Mouse (Mus musculus): Measurements from ENCODE around the gene Reg2. TPM values are rescaled to one million over a fixed set of nuclear protein-coding genes. Genes with fewer than 3 reads are reported as not detected.
"Not testable (repeated sequence)": the region's sequence is repeated elsewhere in the genome, so short reads cannot be mapped to it uniquely, and the experiment has no call there.

The Reg2 gene
- not detected in 2 replicates for polyA plus RNA-seq (2015; fragmentation: Nextera tagmentation; extraction: Ambion mirVana)

DNA sequence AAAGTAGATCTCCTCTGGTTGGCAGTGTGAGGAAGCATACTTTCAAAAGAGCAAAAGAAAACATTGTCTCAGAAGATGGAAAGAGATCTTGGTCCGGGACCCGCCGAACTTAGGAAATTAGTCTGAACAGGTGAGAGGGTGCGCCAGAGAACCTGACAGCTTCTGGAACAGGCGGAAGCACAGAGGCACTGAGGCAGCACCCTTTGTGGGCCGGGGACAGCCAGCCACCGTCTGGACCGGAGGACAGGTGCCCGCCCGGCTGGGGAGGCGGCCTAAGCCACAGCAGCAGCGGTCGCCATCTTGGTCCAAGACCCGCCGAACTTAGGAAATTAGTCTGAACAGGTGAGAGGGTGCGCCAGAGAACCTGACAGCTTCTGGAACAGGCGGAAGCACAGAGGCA, at the start of gene Reg2:
Gene Reg2, plus strand, starts transcription at position 301 of the 400 bp plus-strand sequence.
- 92% methylated on average over 3 of the region's 17 CpGs for WGBS
- ATAC-seq; H3K36me3 ChIP-seq (ENCODE audit: insufficient read depth, low read length); H3K4me3 ChIP-seq (ENCODE audit: low read depth, low read length); H3K9ac ChIP-seq (replicated peaks; ENCODE audit: low read depth); H3K4me2 ChIP-seq (replicated peaks; ENCODE audit: low read depth, low read length); H3K27ac ChIP-seq (ENCODE audit: low read length); H3K27me3 ChIP-seq (replicated peaks; ENCODE audit: insufficient read depth, low read length); H3K9me3 ChIP-seq (ENCODE audit: low read length); DNase-seq (ENCODE audit: low spot score); H3K4me1 ChIP-seq (ENCODE audit: insufficient read depth, low read depth, low read length): not testable (repeated sequence)

DNA sequence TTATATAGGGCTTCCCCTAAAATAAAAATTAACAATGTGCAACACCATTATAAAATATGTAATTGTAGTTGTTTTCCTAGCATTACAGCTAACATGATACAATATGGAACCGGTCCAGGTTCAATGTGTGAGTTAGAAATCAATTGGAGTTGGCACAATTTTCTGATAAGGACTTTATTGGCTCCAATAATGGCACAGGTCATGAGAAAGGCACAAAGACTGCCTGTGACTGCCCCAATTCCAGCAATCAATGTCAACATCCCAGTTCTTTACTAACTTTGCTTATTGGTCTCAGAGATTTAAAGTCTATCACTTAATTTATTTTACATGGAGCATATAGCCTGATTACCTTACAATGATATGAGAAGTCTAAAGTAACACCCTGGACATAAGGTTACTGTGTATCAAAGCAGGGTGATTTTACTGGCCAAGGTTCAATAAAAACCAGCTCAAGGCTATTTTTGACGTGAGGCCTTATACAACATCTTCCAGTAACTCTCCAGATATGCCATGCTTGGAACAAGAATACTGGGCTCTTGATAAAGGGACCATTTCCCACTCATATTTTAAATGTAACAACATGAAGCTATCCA, 33.4 kb upstream of the Reg2 start:
- no peak overlapping the region for H3K9ac ChIP-seq (replicated peaks; ENCODE audit: low read depth)
- no peak overlapping the region for H3K4me3 ChIP-seq (ENCODE audit: low read depth, low read length)
- DNase-seq (ENCODE audit: low spot score) (no peak), ATAC-seq (no peak)
- no peaks in the 10 kb centered on the region for H3K4me1 ChIP-seq (ENCODE audit: insufficient read depth, low read depth, low read length)
- H3K27me3 ChIP-seq (replicated peaks; ENCODE audit: insufficient read depth, low read length): no peaks in the 10 kb centered on the region
- TF ChIP-seq EP300 (IDR thresholded peaks at IDR 0.05) (no peak), CTCF (IDR thresholded peaks at IDR 0.05) (no peak)
- no peaks in the 10 kb centered on the region for H3K36me3 ChIP-seq (ENCODE audit: insufficient read depth, low read length)
- no peak overlapping the region for H3K27ac ChIP-seq (ENCODE audit: low read length)
- 49% methylated on average over 2 of the region's 2 CpGs for WGBS
- no peak overlapping the region for H3K4me2 ChIP-seq (replicated peaks; ENCODE audit: low read depth, low read length)
- H3K9me3 ChIP-seq (ENCODE audit: low read length): no peaks in the 10 kb centered on the region

DNA sequence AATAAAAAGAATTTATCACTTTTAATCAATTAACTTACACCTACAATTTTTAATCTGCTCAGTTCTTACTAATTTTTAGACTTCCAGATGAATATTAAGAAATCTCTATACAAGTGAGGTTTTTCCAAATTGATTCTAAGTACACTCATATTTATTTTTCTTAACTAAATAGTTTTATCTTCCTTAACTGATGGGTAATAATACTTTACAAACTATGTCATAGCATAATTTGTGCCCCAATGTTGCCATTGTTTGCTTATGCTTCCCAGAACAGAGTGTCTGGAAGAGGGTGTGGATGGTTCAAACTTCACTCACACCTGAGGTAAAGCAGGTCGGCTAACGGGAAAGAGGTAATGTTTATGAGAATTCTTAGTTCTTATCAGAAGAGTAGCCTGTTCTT, 25.1 kb upstream of the Reg2 start, which contains the start of gene Reg3b:
Gene Reg3b, plus strand, starts transcription at position 301 of the 400 bp plus-strand sequence.
- H3K4me3 ChIP-seq (ENCODE audit: low read depth, low read length): no peak within 1 kb of the TSS
- no peaks in the 10 kb centered on the region for H3K27me3 ChIP-seq (replicated peaks; ENCODE audit: insufficient read depth, low read length)
- H3K9me3 ChIP-seq (ENCODE audit: low read length): no peaks in the 10 kb centered on the region
- DNase-seq (ENCODE audit: low spot score) (no peak), ATAC-seq (no peak)
- no peak for TF ChIP-seq EP300 (IDR thresholded peaks at IDR 0.05)
- no peak for TF ChIP-seq CTCF (IDR thresholded peaks at IDR 0.05)
- no peak within 1 kb of the TSS for H3K9ac ChIP-seq (replicated peaks; ENCODE audit: low read depth)
- H3K27ac ChIP-seq (ENCODE audit: low read length): no peak within 1 kb of the TSS
- 72% methylated on average over 2 of the region's 2 CpGs for WGBS
- H3K4me1 ChIP-seq (ENCODE audit: insufficient read depth, low read depth, low read length): no peaks in the 10 kb centered on the region
- H3K36me3 ChIP-seq (ENCODE audit: insufficient read depth, low read length): no peaks in the 10 kb centered on the region
- H3K4me2 ChIP-seq (replicated peaks; ENCODE audit: low read depth, low read length): no peak within 1 kb of the TSS

DNA sequence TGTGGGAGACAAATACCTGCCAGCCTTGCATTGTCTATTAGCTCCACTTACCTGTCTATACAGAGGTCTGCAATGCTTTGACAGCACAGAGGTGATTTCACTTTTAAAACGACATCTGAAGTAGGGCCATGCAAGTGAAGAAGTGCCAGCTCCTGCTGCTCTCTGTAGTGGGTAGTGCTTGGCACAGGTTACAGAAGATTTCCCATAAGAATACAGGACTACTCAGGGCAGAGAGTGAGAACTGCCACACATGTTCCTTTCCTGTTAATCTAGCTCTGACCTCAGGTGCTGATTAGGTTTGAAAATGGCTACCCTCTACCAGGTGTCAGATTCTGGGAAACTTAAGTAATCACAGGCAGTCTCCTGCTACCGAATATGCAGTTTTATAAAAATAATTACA, 16.7 kb upstream of the Reg2 start, which contains the start of gene Reg3d:
Gene Reg3d, minus strand, starts transcription at position 101 of the 400 bp plus-strand sequence.
- H3K9ac ChIP-seq (replicated peaks; ENCODE audit: low read depth): no peak within 1 kb of the TSS
- no peak within 1 kb of the TSS for H3K4me2 ChIP-seq (replicated peaks; ENCODE audit: low read depth, low read length)
- no peaks in the 10 kb centered on the region for H3K27me3 ChIP-seq (replicated peaks; ENCODE audit: insufficient read depth, low read length)
- H3K9me3 ChIP-seq (ENCODE audit: low read length): no peaks in the 10 kb centered on the region
- no peaks in the 10 kb centered on the region for H3K36me3 ChIP-seq (ENCODE audit: insufficient read depth, low read length)
- TF ChIP-seq CTCF (IDR thresholded peaks at IDR 0.05): no peak
- TF ChIP-seq EP300 (IDR thresholded peaks at IDR 0.05): no peak
- DNase-seq (ENCODE audit: low spot score) (no peak), ATAC-seq (no peak)
- H3K27ac ChIP-seq (ENCODE audit: low read length): no peak within 1 kb of the TSS
- 59% methylated on average over 2 of the region's 2 CpGs for WGBS
- H3K4me3 ChIP-seq (ENCODE audit: low read depth, low read length): no peak within 1 kb of the TSS
- H3K4me1 ChIP-seq (ENCODE audit: insufficient read depth, low read depth, low read length): no peaks in the 10 kb centered on the region

DNA sequence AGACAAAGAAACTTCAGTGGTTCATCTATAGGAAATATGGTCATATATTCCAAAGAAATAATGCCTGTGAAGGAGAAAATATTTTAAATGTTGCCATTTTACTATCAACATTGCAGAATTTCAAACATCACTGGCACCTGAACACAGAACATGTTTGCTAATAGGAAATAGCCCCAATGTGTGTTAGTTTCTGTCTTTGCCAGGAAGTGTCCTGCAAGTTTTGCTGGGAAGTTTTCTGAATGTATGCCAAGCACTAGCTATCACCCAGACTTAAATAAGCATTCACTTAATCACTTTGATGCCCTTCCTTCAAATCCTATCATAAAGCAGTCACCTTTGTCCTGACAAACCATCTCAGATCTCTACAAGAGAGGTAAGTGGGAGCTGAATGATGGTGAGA, 15.0 kb upstream of the Reg2 start, which contains the start of gene Reg3a:
Gene Reg3a, plus strand, starts transcription at position 301 of the 400 bp plus-strand sequence.
- DNase-seq (ENCODE audit: low spot score): no peak
- no peak for TF ChIP-seq EP300 (IDR thresholded peaks at IDR 0.05)
- TF ChIP-seq CTCF (IDR thresholded peaks at IDR 0.05): no peak
- no peaks in the 10 kb centered on the region for H3K36me3 ChIP-seq (ENCODE audit: insufficient read depth, low read length)
- no peak within 1 kb of the TSS for H3K4me2 ChIP-seq (replicated peaks; ENCODE audit: low read depth, low read length)
- H3K4me1 ChIP-seq (ENCODE audit: insufficient read depth, low read depth, low read length): no peaks in the 10 kb centered on the region
- H3K27ac ChIP-seq (ENCODE audit: low read length): no peak within 1 kb of the TSS
- no peak within 1 kb of the TSS for H3K4me3 ChIP-seq (ENCODE audit: low read depth, low read length)
- H3K27me3 ChIP-seq (replicated peaks; ENCODE audit: insufficient read depth, low read length): no peaks in the 10 kb centered on the region
- H3K9me3 ChIP-seq (ENCODE audit: low read length): no peaks in the 10 kb centered on the region
- no peak within 1 kb of the TSS for H3K9ac ChIP-seq (replicated peaks; ENCODE audit: low read depth)
- ATAC-seq: no peak

DNA sequence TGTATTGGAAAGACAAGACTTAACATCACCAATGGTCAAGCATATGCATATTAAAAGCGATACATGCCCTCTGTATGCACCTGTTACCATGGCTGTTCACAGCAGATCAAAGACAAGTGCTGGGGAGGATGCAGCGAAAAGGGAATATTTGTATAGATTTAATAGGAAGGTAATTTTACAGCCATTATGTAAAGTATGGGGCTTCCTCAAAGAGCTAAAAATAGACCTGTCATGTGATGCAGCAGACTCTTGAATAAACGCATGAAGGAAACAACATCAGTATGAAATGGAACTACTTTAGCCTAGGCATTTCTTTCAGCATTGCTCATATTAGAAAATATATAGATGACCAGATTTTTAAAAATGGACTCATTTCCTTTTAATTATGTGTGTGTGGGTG, 9.8 kb upstream of the Reg2 start:
- Histone ChIP-seq H3K9me3 (ENCODE audit: low read length) (no peaks in the 10 kb centered on the region), H3K4me1 (ENCODE audit: insufficient read depth, low read depth, low read length) (no peaks in the 10 kb centered on the region), H3K27me3 (replicated peaks; ENCODE audit: insufficient read depth, low read length) (no peaks in the 10 kb centered on the region), H3K4me3 (ENCODE audit: low read depth, low read length) (no peak overlapping the region), H3K36me3 (ENCODE audit: insufficient read depth, low read length) (no peaks in the 10 kb centered on the region), H3K27ac (ENCODE audit: low read length) (no peak overlapping the region), H3K9ac (replicated peaks; ENCODE audit: low read depth) (no peak overlapping the region), H3K4me2 (replicated peaks; ENCODE audit: low read depth, low read length) (no peak overlapping the region)
- TF ChIP-seq EP300 (IDR thresholded peaks at IDR 0.05) (no peak), CTCF (IDR thresholded peaks at IDR 0.05) (no peak)
- WGBS: 71% methylated on average over 3 of the region's 3 CpGs
- DNase-seq (ENCODE audit: low spot score) (no peak), ATAC-seq (no peak)

DNA sequence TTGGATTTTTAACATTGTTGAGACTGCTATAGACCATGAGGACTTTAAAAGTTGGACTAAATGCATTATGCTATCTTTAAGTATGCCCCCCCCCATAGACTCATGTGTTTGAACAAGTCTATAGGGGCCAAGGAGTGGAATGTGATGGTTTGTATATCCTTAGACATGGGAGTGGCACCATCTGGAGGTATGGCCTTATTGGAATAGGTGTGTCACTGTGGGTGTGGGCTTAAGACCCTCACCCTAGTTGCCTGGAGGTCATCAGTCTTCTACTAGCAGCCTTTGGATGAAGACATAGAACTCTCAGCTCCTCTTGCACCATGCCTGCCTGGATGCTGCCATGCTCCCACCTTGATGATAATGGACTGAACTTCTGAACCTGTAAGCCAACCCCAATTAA, 27.0 kb downstream of the Reg2 start, which contains the start of gene Reg1:
Gene Reg1, plus strand, starts transcription at position 301 of the 400 bp plus-strand sequence.
- not testable (repeated sequence) for DNase-seq (ENCODE audit: low spot score); H3K4me2 ChIP-seq (replicated peaks; ENCODE audit: low read depth, low read length); H3K4me3 ChIP-seq (ENCODE audit: low read depth, low read length); H3K27ac ChIP-seq (ENCODE audit: low read length); ATAC-seq; H3K9ac ChIP-seq (replicated peaks; ENCODE audit: low read depth); H3K4me1 ChIP-seq (ENCODE audit: insufficient read depth, low read depth, low read length); H3K9me3 ChIP-seq (ENCODE audit: low read length); H3K36me3 ChIP-seq (ENCODE audit: insufficient read depth, low read length); H3K27me3 ChIP-seq (replicated peaks; ENCODE audit: insufficient read depth, low read length)

Measured in lung, postnatal 0 days (tissue).